Mouse (Mus musculus): Measurements from ENCODE around the gene Lrmda.
"Not testable (repeated sequence)": the region's sequence is repeated elsewhere in the genome, so short reads cannot be mapped to it uniquely, and the experiment has no call there.

Gene Lrmda

GRCm38 (mm10) chr14:22745882-22746480 is 726.5 kb downstream of the Lrmda start:
- DNase-seq, result peak; percentile 20

GRCm38 (mm10) chr14:22747816-22748215 is 728.3 kb downstream of the Lrmda start:
- DNase-seq, result no peak

- DNase-seq, result peak; percentile 80
Observed at GRCm38 (mm10) chr14:22750409-22750808, 730.9 kb downstream of the Lrmda start.

GRCm38 (mm10) chr14:22751290-22751689 is 731.8 kb downstream of the Lrmda start:
- DNase-seq, result peak; percentile 64

- no peak for DNase-seq
Observed at GRCm38 (mm10) chr14:22754633-22755032, 735.1 kb downstream of the Lrmda start.

GRCm38 (mm10) chr14:22757493-22757892 is 738.0 kb downstream of the Lrmda start:
- peak; percentile 58 for DNase-seq

- peak; percentile 35 for DNase-seq
Observed at GRCm38 (mm10) chr14:22759216-22759615, 739.7 kb downstream of the Lrmda start.

GRCm38 (mm10) chr14:22759673-22760072 is 740.2 kb downstream of the Lrmda start:
- DNase-seq, result peak; percentile 54

- DNase-seq, result peak; percentile 86
Observed at GRCm38 (mm10) chr14:22760241-22761039, 740.9 kb downstream of the Lrmda start.

GRCm38 (mm10) chr14:22781709-22782108 is 762.2 kb downstream of the Lrmda start:
- peak; percentile 79 for DNase-seq

GRCm38 (mm10) chr14:22782365-22782764 is 762.9 kb downstream of the Lrmda start:
- peak; percentile 69 for DNase-seq

GRCm38 (mm10) chr14:22783211-22784161 is 764.0 kb downstream of the Lrmda start:
- peak; percentile 82 for DNase-seq

- no peak for DNase-seq
Observed at GRCm38 (mm10) chr14:22800020-22800419, 780.5 kb downstream of the Lrmda start.

- DNase-seq, result peak; percentile 79
Observed at GRCm38 (mm10) chr14:22800871-22801636, 781.5 kb downstream of the Lrmda start.

GRCm38 (mm10) chr14:22801714-22802113 is 782.2 kb downstream of the Lrmda start:
- not testable (repeated sequence) for DNase-seq

GRCm38 (mm10) chr14:22807324-22807723 is 787.8 kb downstream of the Lrmda start:
- no peak for DNase-seq

GRCm38 (mm10) chr14:22807726-22808594 is 788.4 kb downstream of the Lrmda start:
- peak; percentile 86 for DNase-seq

GRCm38 (mm10) chr14:22808595-22809166 is 789.2 kb downstream of the Lrmda start:
- peak; percentile 51 for DNase-seq

GRCm38 (mm10) chr14:22809229-22809628 is 789.7 kb downstream of the Lrmda start:
- no peak for DNase-seq

- DNase-seq, result no peak
Observed at GRCm38 (mm10) chr14:22810531-22810930, 791.0 kb downstream of the Lrmda start.

GRCm38 (mm10) chr14:22812824-22813223 is 793.3 kb downstream of the Lrmda start:
- peak; percentile 55 for DNase-seq

Data from kidney, postnatal 10 days (tissue).